In the genomic region with DNA sequence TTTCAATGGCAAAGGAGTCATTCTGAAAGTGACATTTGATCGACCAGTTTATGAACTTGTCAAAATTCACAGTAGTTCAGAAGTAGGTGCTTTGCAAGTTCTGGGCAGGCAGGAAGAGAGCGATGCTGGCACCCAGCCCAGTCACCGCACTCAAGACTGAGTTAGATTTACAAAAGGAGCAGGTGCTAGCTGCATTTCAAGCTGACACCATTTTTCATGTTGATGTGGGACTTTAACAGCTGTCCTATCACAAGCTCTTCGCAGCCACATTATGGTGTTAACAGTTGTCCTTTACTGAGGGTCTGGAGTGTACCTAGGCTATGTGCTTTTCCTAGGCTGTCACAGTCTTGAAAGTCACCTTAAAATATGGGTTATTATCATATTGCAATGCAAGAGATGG, we compare ENCODE assay signal across 14 mouse cellular contexts.
DNase-seq lines count a peak whose midpoint lies in the region; ATAC-seq and TF ChIP-seq lines count a peak whose summit lies in the region.
"Had no signal": no experiment of that assay in that cellular context is flagged by ENCODE, and none has a peak within 500 bp of the region (broad histone marks: within the 10 kb centered on the region; RNA-seq: fewer than 3 reads in every experiment).

No protein-coding gene starts in this region.

- no peaks in the 10 kb centered on the region for H3K36me3 ChIP-seq in forebrain, embryonic 14.5 days (ENCODE audit: control insufficient read depth, insufficient read depth, low read length)
- H3K36me3 ChIP-seq in forebrain, embryonic 10.5 days (replicated peaks): no peaks in the 10 kb centered on the region
- no peaks in the 10 kb centered on the region for H3K36me3 ChIP-seq in neural tube, embryonic 13.5 days
- H3K36me3 ChIP-seq: liver, embryonic 13.5 days had no signal

- no peak for TF ChIP-seq CTCF in brain, embryonic 14.5 days (IDR thresholded peaks at IDR 0.05; ENCODE audit: borderline replicate concordance, extremely low read depth, insufficient read depth, insufficient read length)

- 55% methylated on average over 4 of the region's 4 CpGs for WGBS in forebrain, embryonic 14.5 days
- WGBS in forebrain, embryonic 10.5 days: 91% methylated on average over 4 of the region's 4 CpGs
- 55% methylated on average over 4 of the region's 4 CpGs for WGBS in neural tube, embryonic 13.5 days

- H3K4me2 ChIP-seq in forebrain, embryonic 14.5 days (ENCODE audit: low read length): no peak overlapping the region
- no peak overlapping the region for H3K4me2 ChIP-seq in neural tube, embryonic 13.5 days
- H3K4me2 ChIP-seq: liver, embryonic 13.5 days had no signal

- H3K9ac ChIP-seq in forebrain, embryonic 14.5 days (ENCODE audit: low read length): no peak overlapping the region
- H3K9ac ChIP-seq in neural tube, embryonic 13.5 days: no peak overlapping the region
- H3K9ac ChIP-seq: liver, embryonic 13.5 days had no signal

- H3K9me3 ChIP-seq in forebrain, embryonic 14.5 days (replicated peaks; ENCODE audit: control insufficient read depth, low read length): no peaks in the 10 kb centered on the region
- H3K9me3 ChIP-seq in forebrain, embryonic 10.5 days: no peaks in the 10 kb centered on the region
- no peaks in the 10 kb centered on the region for H3K9me3 ChIP-seq in neural tube, embryonic 13.5 days
- H3K9me3 ChIP-seq: liver, embryonic 13.5 days had no signal

- no peak overlapping the region for H3K4me3 ChIP-seq in forebrain, embryonic 14.5 days (ENCODE audit: low read depth, low read length)
- no peak overlapping the region for H3K4me3 ChIP-seq in forebrain, embryonic 10.5 days
- no peak overlapping the region for H3K4me3 ChIP-seq in neural tube, embryonic 13.5 days
- H3K4me3 ChIP-seq: heart, adult 2 months; liver, embryonic 13.5 days had no signal

- H3K27me3 ChIP-seq in forebrain, embryonic 14.5 days (replicated peaks; ENCODE audit: control insufficient read depth, insufficient read depth, low read length): no peaks in the 10 kb centered on the region
- H3K27me3 ChIP-seq in forebrain, embryonic 10.5 days (ENCODE audit: poor library complexity, severe bottlenecking): no peaks in the 10 kb centered on the region
- H3K27me3 ChIP-seq in neural tube, embryonic 13.5 days: no peaks in the 10 kb centered on the region
- H3K27me3 ChIP-seq: liver, embryonic 13.5 days had no signal

- no peak overlapping the region for H3K27ac ChIP-seq in forebrain, embryonic 14.5 days (ENCODE audit: low read depth, low read length)
- H3K27ac ChIP-seq in forebrain, embryonic 10.5 days: no peak overlapping the region
- H3K27ac ChIP-seq in neural tube, embryonic 13.5 days (replicated peaks): peak overlapping the region; percentile 68; the same call in 1 of the 2 replicates
- H3K27ac ChIP-seq: heart, adult 2 months; liver, embryonic 13.5 days had no signal

- peaks cover 3% of the 10 kb centered on the region; the same call in 1 of the 2 replicates for H3K4me1 ChIP-seq in forebrain, embryonic 14.5 days (ENCODE audit: control insufficient read depth, insufficient read depth, low read length)
- H3K4me1 ChIP-seq in forebrain, embryonic 10.5 days: peaks cover 10% of the 10 kb centered on the region; the same call in 1 of the 2 replicates
- H3K4me1 ChIP-seq in neural tube, embryonic 13.5 days (replicated peaks): peaks cover 6% of the 10 kb centered on the region
- H3K4me1 ChIP-seq: liver, embryonic 13.5 days had no signal

- ATAC-seq in forebrain, embryonic 14.5 days: peak; percentile 72
- ATAC-seq in neural tube, embryonic 13.5 days (ENCODE audit: low read depth): no peak

- no peak for TF ChIP-seq POLR2A in brain, embryonic 14.5 days (IDR thresholded peaks at IDR 0.05; ENCODE audit: borderline replicate concordance, extremely low read depth, insufficient read depth, insufficient read length, poor library complexity, severe bottlenecking)

- peak; percentile 71 for DNase-seq in forebrain, embryonic 14.5 days (ENCODE audit: low spot score)
- no peak for DNase-seq in forebrain, embryonic 10.5 days (ENCODE audit: extremely low spot score, low spot score)
- DNase-seq in lung, adult 18-20 months: peak; percentile 3 to 5
- no peak for DNase-seq in lung, postnatal 25 days (ENCODE audit: low spot score)
- peak; percentile 87 for DNase-seq in brain, embryonic 14.5 days (ENCODE audit: low read depth)
- DNase-seq in layer of hippocampus, adult 18-20 months (ENCODE audit: low spot score in 2 of 2): no peak
- DNase-seq in cerebellum, adult 11-12 months: no peak
- DNase-seq: B cell, adult 2 months; cerebellum, postnatal 36 days; heart, adult 2 months; kidney, adult 11 months; liver, embryonic 13.5 days; thymus, postnatal 36 days had no signal

Comparison
In these comparisons a context has a peak if more than half of its experiments do, and no peak if none do; other contexts are left out.
1. DNase-seq: peak in forebrain, embryonic 14.5 days (single experiment), lung, adult 18-20 months (2 of 2) and brain, embryonic 14.5 days (single experiment); none in forebrain, embryonic 10.5 days (single experiment), lung, postnatal 25 days (single experiment), layer of hippocampus, adult 18-20 months (0 of 2) and cerebellum, adult 11-12 months (single experiment).